Mouse (Mus musculus) erythroblast, embryonic 14.5 days (primary cell): ENCODE measurements around the gene Dpp6.

Source experiments
- GATA1 ChIP-seq: IDR thresholded peaks from 2 replicates; pipeline ENCODE4 v1.6.1; 2012; ENCODE audit warnings: low read length, inconsistent platforms, mixed read lengths
- TAL1 ChIP-seq: IDR thresholded peaks from 3 replicates; pipeline ENCODE4 v1.6.1; 2012; ENCODE audit warnings: low read length, inconsistent platforms, mixed read lengths

GRCm38 (mm10) chr5:27418856-27419255 is 601.9 kb downstream of the Dpp6 start:
- TF ChIP-seq TAL1 (no peak), GATA1 (no peak)
